Mouse (Mus musculus) heart, postnatal 14 days (tissue): Measurements from ENCODE around the gene Bahcc1. TPM values are rescaled to one million over a fixed set of nuclear protein-coding genes. Genes with fewer than 3 reads are reported as not detected.

Source experiments
- DNase-seq, 2 experiments: peaks; one replicate each; pipeline ENCODE4 v3.0.0; 2021 to 2022
- intact Hi-C: fragments of 180-260 bp; cut with DNase I; formaldehyde crosslinking; loops from one replicate; pipeline ENCODE4 v1.15.1; 2025
- total RNA-seq, 2 experiments: library from RNA; stranded (reverse); gene quantifications; 2 replicates each; pipeline ENCODE4 v1.2.3; 2021

The Bahcc1 gene
- total RNA-seq, 2 experiments from 2014 or later: 7.8 to 10.0 TPM

GRCm38 (mm10) chr11:120204200-120204599, 28.5 kb upstream of the Bahcc1 start:
- intact Hi-C loops: no loop called here
- no peak for DNase-seq

DNA sequence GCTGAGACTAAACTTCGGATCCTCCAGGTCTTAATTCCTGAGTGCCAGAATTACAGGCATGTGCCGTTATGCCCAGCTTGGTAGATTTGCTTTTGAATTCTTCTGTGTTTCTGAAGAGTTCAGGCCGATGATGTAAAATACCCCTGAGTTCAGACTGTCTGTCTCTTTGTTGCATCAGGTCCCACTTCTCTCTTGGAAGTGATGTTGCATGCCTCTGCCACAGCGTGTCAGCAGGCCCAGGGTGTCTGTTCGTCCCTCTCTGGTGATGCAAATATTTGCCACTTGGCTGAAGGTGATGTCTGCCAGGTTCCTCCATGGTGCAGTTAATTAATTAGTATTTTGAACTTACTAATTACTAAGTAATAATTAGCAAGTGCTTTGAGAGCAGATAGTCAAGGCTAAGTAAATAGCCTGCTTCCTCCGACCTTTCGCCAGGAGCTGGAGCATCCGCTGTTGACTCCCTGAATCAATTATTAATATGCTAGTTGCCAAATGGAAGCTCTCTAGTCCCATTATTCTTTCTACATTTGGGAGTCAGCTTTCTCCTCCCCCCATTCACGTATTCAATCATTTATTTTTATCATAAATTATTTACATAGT, 26.6 kb upstream of the Bahcc1 start:
- intact Hi-C loops: no loop called here
- no peak for DNase-seq

DNA sequence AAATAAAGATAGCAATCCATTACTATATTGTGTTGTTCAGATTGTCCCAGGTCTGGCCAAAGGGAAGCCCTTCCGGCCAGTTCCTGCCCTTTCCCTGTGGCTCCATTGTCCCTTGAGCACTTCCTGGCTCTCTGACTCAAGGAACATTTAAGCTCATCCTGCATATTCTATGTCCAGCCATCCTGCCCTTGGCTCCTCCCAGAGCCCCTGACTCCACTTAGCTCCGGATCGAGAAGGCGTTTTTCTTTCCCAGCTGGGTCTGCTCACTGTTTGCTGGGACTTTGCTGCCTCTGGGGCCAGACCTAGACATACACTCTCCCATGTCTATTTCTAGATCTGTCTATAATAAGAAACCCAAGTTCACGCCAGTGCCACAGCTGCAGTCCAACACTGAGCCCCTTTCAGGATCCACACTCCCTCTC, 26.1 kb upstream of the Bahcc1 start:
- intact Hi-C loops: no loop called here
- DNase-seq: peak; percentile 42 to 43

- intact Hi-C loops: no loop called here
- no peak for DNase-seq
Observed at GRCm38 (mm10) chr11:120208848-120209247, 23.9 kb upstream of the Bahcc1 start.

DNA sequence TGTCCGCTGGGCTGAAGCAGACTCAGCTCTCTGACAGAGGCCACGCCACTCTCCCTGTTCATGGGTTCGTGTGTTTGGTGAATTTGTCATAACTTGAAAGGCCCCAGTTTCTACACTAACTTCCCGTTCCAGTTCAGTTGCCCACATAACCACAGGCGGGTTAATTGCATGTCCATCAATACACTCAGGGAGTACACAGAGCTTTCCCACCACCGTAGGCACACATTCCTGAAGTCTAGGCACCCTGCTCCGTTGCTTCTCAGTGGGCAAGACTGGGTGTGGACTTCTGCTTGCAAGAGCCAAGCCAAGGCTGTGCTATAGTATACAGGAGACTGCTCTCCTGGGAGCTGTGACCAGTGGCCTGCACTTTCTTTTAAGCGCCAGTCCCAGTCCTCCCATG, 23.3 kb upstream of the Bahcc1 start:
- no peak for DNase-seq
- intact Hi-C loops: no loop called here

GRCm38 (mm10) chr11:120215726-120216241, 17.0 kb upstream of the Bahcc1 start:
- intact Hi-C loops: no loop called here
- no peak for DNase-seq

- intact Hi-C loops: no loop called here
- no peak for DNase-seq
Observed at GRCm38 (mm10) chr11:120216540-120217324, 16.0 kb upstream of the Bahcc1 start.

DNA sequence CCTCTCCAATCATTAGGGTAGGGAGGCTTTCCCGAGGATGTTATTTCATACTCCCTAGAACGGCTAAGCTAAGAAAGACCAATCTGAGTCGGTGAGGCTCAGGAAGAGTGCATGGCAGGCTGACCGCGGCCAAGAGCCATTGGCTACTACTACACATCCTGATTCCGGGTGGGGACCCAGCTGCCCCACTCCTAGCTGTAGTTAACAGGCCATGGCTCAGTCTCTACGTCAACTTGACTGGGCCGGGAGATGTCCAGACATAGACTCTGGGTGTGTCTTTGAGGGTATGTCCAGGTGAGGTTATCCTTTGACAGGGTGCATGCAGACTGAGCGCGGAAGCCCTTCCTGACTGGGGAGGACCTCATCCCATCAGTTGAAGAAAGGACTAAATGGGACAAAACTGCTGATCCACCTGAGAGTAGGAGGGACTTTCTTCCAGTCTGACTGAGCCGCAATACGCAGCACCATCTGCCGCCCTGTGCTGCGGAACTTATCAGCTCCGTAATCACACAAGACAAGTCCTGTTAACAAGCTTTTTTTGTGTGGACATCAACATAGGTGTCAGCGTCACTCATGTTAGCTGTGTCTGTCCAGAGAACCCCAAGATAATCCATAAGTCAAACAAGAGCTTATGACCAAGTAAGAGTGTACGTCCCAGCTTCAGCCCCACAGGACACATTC, 14.4 kb upstream of the Bahcc1 start:
- intact Hi-C loops: no loop called here
- DNase-seq: no peak

DNA sequence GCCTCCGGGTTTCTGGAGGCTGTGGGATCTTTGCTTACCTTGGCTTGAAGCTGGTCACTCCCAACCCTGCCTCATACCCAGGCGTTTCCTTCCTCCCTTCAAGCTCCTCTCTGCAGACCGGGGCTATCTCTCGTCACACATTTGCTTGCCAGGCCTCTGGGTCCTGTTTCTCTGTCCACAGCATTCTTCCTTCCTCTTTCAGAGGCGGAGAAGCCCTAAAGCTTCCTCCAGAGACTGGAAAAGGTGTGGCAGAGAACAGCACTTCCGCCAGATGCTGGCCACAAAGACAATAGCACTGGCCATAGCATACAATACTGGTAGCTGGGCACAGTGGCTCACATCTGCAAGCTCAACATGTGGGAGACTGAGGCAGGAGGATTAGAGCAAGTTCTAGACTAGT, 13.8 kb upstream of the Bahcc1 start:
- no peak for DNase-seq
- intact Hi-C loops: no loop called here

GRCm38 (mm10) chr11:120219916-120220522, 12.7 kb upstream of the Bahcc1 start:
- DNase-seq: no peak
- intact Hi-C loops: no loop called here

DNA sequence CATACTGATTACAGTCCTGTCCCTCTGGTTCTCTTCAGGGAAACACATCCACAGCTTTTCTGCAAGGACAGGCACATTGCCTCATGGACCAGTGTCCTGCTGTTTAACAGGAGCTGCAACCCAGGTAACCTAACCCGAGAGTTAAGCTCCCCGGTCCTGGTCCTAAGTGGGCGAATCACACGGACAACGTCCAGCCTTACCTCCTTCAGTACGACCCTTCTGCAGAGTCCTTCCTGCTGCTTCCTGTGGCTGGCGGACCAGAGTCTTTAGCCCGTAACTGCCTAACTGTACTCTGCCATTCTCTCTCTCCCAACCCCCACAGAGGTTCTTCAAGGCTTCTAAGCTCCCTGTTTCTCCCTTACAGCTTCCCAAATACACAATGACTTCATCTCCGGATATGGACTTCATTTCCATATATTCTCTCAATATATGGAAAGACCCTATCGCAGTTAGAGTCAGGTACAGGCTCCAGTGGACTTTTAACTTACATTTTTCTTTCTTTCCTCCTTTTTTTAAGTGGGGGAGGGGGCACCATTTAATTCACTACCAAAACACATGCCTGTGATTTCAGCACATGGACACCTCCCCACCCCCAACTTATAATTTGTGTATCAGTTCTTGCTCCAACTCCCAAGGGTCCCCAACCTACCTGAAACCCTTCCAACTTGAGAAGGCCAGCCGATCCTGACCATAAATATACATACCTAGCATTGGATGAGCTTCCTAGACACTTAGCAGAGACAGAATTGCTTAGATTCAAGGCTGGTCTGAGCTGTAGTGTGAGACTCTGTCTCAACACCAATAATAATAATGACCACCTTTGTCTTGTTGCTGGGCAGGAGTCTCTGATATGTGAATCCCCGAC, 11.6 kb upstream of the Bahcc1 start:
- intact Hi-C loops: no loop called here
- DNase-seq: no peak

GRCm38 (mm10) chr11:120222425-120223104, 10.2 kb upstream of the Bahcc1 start:
- no peak for DNase-seq
- intact Hi-C loops: no loop called here

GRCm38 (mm10) chr11:120223586-120224487, 8.9 kb upstream of the Bahcc1 start:
- intact Hi-C loops: no loop called here
- DNase-seq: no peak

DNA sequence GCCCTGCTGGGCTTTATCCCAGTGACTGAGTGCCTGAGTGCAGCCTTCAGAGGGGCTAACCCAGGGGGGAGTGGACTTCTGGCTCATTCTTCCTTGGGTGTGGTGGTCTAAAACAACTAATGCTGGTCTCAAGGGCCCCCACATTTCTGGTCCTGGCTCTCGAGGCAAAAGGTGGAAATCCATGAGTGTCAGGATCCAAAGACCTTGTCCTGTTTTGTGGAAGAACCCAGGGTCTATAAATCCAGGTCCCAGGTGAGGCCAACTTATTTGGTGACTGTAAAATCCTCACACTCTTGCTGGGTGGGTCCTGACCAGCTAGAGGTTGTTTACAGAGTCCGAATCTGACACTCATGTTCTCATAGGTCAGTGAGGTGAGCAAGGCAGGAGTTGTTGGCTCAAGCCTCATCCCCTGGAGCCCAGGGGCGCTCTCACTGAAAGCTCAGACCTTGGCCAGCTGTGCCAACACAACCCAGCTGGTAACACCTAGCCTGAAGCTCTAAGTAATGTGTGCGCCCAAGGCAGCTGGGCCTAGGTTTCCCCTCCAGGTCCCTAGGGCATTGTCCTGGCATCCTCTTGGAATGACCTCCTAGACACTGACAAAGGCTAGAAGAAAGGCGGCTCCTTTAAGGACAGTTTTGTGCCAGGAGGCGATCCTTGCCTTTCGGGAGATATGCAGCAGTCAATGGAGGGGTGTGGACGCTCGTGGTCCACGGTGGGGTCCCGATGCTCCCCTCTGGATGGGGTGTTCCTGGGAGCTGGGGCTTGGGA, 8.1 kb upstream of the Bahcc1 start:
- intact Hi-C loops: no loop called here
- no peak for DNase-seq

DNA sequence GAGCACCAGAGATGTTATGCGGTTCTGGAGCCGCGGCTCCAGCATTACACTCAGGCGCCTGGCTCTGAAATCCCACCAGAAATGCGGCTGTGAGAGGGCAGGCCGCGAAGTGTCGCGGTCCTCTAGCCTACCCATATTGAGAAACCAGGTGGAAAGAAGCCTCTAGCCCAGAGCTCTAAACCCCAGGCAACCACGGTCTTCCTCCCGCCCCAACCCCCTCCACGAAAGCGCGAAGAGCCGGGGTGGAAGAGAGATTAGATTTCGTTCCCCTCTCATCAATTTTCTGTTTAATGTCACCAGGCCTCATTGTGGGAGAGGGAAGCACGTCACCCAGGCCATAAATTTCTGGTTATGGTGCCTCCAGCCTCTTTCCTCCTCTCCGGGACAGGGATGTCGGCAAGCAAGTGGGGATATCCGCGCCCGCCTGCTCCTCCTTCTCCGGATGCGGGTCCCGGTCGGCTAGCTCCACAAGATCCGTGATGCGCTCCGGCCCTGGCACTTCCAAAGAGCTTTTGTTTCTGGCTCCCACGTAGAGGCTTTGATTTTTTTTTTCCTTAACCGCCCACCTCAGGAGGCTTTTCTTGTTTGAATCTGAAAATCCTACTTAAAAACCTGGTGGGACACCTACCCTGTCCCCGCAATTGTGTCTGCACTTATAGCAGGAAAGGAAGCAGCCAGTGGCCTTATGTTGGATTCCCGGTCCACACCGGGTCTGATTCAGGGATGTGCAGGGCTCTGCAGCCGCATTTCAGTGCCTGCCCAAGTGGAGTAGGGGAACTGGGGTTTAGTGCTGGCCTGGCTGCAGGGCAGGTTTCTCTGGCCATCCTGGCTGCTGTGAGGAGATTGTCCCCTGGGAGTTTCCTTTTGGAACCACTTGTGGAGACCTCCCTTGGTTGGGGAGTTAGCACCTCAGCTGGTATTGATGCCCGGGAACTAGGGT, 7.2 kb upstream of the Bahcc1 start:
- intact Hi-C loops: no loop called here
- DNase-seq: no peak

- DNase-seq: no peak
- intact Hi-C loops: no loop called here
Observed at GRCm38 (mm10) chr11:120226421-120227280, 6.1 kb upstream of the Bahcc1 start.
